Mouse (Mus musculus) MEL (cell line): ENCODE data around the gene Mfsd7a.
A peak's percentile ranks its signal among the peaks of the same experiment; 100 is the strongest.

Experiments
- CTCF ChIP-seq, 3 experiments: IDR thresholded peaks in 2 of 3; conservative IDR thresholded peaks in 1 of 3; 2 replicates each; pipeline ENCODE4 v1.5.1; 2011 to 2012; ENCODE audit warnings: low read length in 3 of 3, low read depth in 2 of 3, mild to moderate bottlenecking in 2 of 3, improper control_type of control experiment in 1 of 3, inconsistent platforms in 1 of 3, mixed read lengths in 1 of 3, moderate library complexity in 1 of 3; ENCODE audit not compliant: control insufficient read depth in 1 of 3, insufficient read depth in 1 of 3, poor library complexity in 1 of 3, severe bottlenecking in 1 of 3
- E2F4 ChIP-seq: IDR thresholded peaks from 2 replicates; pipeline ENCODE4 v1.6.1; 2011; ENCODE audit warnings: low read depth, low read length, improper control_type of control experiment, borderline replicate concordance
- EP300 ChIP-seq, 2 experiments: IDR thresholded peaks; 2 replicates each; pipeline ENCODE4 v1.6.1; 2011; ENCODE audit warnings: improper control_type of control experiment in 2 of 2, low read length in 2 of 2, low read depth in 1 of 2, mild to moderate bottlenecking in 1 of 2
- ETS1 ChIP-seq: IDR thresholded peaks from 2 replicates; pipeline ENCODE4 v1.6.1; 2012; ENCODE audit warnings: low read depth, mild to moderate bottlenecking, inconsistent platforms, low read length, improper control_type of control experiment, moderate library complexity
- GATA1 ChIP-seq: IDR thresholded peaks from 2 replicates; pipeline ENCODE4 v1.6.1; 2011; ENCODE audit warnings: low read depth, low read length, improper control_type of control experiment
- HCFC1 ChIP-seq: IDR thresholded peaks from 2 replicates; pipeline ENCODE4 v1.6.1; 2012; ENCODE audit warnings: low read depth, mild to moderate bottlenecking, inconsistent platforms, low read length, improper control_type of control experiment, moderate library complexity
- MAFK ChIP-seq: IDR thresholded peaks from 2 replicates; pipeline ENCODE4 v1.6.1; 2011; ENCODE audit warnings: low read depth, mild to moderate bottlenecking, low read length, improper control_type of control experiment, borderline replicate concordance
- MAX ChIP-seq: IDR thresholded peaks from 2 replicates; pipeline ENCODE4 v1.6.1; 2011; ENCODE audit warnings: low read length, improper control_type of control experiment
- POLR2A ChIP-seq, 2 experiments: IDR thresholded peaks; 2 replicates each; pipeline ENCODE4 v1.6.1; 2011 to 2012; ENCODE audit warnings: low read length in 2 of 2, mild to moderate bottlenecking in 2 of 2, control low read depth in 1 of 2, improper control_type of control experiment in 1 of 2, low read depth in 1 of 2, moderate library complexity in 1 of 2; ENCODE audit not compliant: control insufficient read depth in 1 of 2, insufficient read depth in 1 of 2, poor library complexity in 1 of 2
- POLR2AphosphoS2 ChIP-seq: IDR thresholded peaks from 2 replicates; pipeline ENCODE4 v1.6.1; 2011; ENCODE audit warnings: low read length, improper control_type of control experiment
- POLR2AphosphoS5 ChIP-seq: IDR thresholded peaks from 2 replicates; pipeline ENCODE4 v1.6.1; 2012; ENCODE audit warnings: low read depth, borderline replicate concordance, mild to moderate bottlenecking, inconsistent platforms, low read length, moderate library complexity, mixed read lengths
- RAD21 ChIP-seq: IDR thresholded peaks from 2 replicates; pipeline ENCODE4 v1.6.1; 2011; ENCODE audit warnings: mild to moderate bottlenecking, low read depth, low read length, improper control_type of control experiment

- TF ChIP-seq POLR2AphosphoS5, result no peak
- TF ChIP-seq EP300 (IDR thresholded peaks at IDR 0.05; ENCODE audit: low read depth in 1 of 2, low read length in 2 of 2), result no peak
- peak; percentile 71 to 97 (median 97) for TF ChIP-seq CTCF (IDR thresholded peaks at IDR 0.05 in 2 of 3, conservative IDR thresholded peaks at IDR 0.05 in 1 of 3; ENCODE audit: control insufficient read depth in 1 of 3, insufficient read depth in 1 of 3, low read depth in 2 of 3, low read length in 3 of 3, poor library complexity in 1 of 3, severe bottlenecking in 1 of 3)
- no peak for TF ChIP-seq POLR2A (IDR thresholded peaks at IDR 0.05; ENCODE audit: control insufficient read depth in 1 of 2, insufficient read depth in 1 of 2, low read depth in 1 of 2, low read length in 2 of 2, poor library complexity in 1 of 2)
- TF ChIP-seq GATA1, result no peak
- TF ChIP-seq MAFK, result no peak
- no peak for TF ChIP-seq HCFC1
- peak; percentile 95 for TF ChIP-seq RAD21
- TF ChIP-seq ETS1, result no peak
- TF ChIP-seq POLR2AphosphoS2, result no peak
- TF ChIP-seq MAX, result no peak
- TF ChIP-seq E2F4, result no peak
Measured at GRCm38 (mm10) chr5:108427186-108427585, 21.5 kb downstream of the Mfsd7a start.
